Mouse (Mus musculus): ENCODE results near the gene Capn11. TPM values are rescaled to one million over a fixed set of nuclear protein-coding genes. Genes with fewer than 3 reads are reported as not detected.

Gene Capn11
- polyA plus RNA-seq, 1 experiment from 2014 or later = 0.84 TPM

DNA sequence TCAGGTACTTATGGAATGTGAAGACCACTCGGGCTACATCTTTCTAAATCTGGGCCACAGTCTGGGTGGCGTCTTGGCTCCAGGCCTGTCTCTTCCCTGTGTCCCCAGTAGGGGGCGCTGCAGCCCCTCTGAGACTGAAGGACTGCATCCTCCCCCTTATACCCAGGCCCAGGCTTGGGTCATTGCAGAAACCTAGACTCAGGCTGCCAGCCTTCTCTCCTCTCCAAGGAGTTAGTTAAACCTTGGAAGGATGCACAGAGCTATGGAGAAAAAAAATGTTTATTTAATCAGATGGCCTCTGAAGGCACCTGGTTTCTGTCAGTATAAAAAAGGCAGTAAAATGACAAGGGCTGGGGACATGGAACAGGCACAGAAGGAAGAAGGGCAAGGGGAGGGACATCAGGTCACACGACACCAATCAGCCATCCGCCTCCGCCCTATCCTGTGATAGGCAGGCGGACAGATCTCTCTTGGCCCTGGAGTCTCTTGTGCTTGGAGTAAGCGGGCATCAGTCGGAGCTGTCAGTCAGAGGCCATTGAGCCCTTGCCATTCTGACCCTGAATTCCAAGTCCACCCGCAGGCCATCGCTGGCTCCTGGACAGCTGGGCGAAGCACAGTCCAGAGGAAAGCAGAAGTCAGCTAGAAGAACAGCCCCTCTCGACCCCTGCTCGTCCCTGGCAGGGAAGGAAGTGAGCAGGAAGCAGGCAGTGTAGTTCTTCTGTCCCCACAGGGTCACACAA lies 74.0 kb downstream of the Capn11 start:
- 12% methylated on average over 14 of the region's 14 CpGs for WGBS
- Histone ChIP-seq H3K9me3 (replicated peaks; ENCODE audit: control insufficient read depth, low read length) (peaks cover 5% of the 10 kb centered on the region), H3K9ac (ENCODE audit: low read length) (peak overlapping the region; percentile 58), H3K36me3 (ENCODE audit: control insufficient read depth, insufficient read depth) (peaks cover 31% of the 10 kb centered on the region), H3K4me1 (ENCODE audit: control insufficient read depth, insufficient read depth, low read length) (peaks cover 35% of the 10 kb centered on the region), H3K27me3 (ENCODE audit: control insufficient read depth, insufficient read depth, low read length) (no peaks in the 10 kb centered on the region), H3K27ac (ENCODE audit: low read length) (peak overlapping the region; percentile 93), H3K4me2 (ENCODE audit: low read depth, low read length) (peak overlapping the region; percentile 19; the same call in 1 of the 2 replicates), H3K4me3 (ENCODE audit: low read length) (no peak overlapping the region)
- ATAC-seq (replicated peaks; ENCODE audit: extremely low read depth, insufficient read depth, low FRiP score) = peak; percentile 85

DNA sequence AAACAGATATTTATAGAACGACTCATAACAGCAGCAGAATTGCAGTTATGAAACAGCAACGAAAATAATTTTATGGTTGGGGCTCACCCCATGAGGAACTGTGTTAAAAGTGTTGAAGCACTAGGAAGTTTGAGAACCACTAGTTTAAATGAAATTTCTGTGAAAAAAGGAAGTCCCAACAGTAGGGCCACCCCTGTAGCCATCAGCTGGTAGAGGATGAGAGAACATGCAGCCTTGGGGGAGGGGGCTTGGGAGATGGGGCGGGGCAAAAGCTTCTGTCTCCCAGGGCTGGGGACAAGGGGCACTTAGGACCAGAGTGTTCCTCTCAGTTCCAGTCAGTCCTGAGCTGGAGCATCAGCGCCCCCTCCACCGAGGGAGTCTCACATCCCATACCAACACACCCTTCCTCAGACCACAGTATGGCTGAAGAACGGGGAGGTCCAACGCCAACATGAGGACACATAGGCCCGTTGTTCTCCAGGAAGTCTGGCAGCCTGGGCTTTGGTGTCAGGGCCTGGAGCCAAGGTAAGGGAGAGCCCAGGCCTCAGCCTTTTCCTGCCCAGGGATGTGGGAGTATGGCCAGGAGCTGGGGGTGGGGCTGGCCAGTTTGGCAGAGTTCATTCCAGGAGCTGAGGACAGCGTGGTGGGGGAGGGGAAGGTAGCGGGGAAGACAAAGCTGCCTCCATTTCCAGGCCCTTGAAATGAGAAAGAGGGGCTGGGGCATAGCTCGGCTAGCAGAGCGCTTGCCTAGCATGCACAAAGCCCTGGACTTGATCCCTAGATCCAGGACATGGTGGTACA lies 74.8 kb downstream of the Capn11 start:
- peaks cover 5% of the 10 kb centered on the region for H3K9me3 ChIP-seq (replicated peaks; ENCODE audit: control insufficient read depth, low read length)
- H3K9ac ChIP-seq (ENCODE audit: low read length) = 0 out of 2 replicates have a peak overlapping the region, but pooled peaks have one; percentile 38
- H3K27ac ChIP-seq (ENCODE audit: low read length) = peak overlapping the region; percentile 93
- peaks cover 35% of the 10 kb centered on the region for H3K4me1 ChIP-seq (ENCODE audit: control insufficient read depth, insufficient read depth, low read length)
- peak; percentile 75 for ATAC-seq (replicated peaks; ENCODE audit: extremely low read depth, insufficient read depth, low FRiP score)
- H3K36me3 ChIP-seq (ENCODE audit: control insufficient read depth, insufficient read depth) = peaks cover 27% of the 10 kb centered on the region
- H3K4me3 ChIP-seq (ENCODE audit: low read length) = no peak overlapping the region
- WGBS = 28% methylated on average over 12 of the region's 12 CpGs
- H3K4me2 ChIP-seq (ENCODE audit: low read depth, low read length) = peak overlapping the region; percentile 5; the same call in 1 of the 2 replicates
- H3K27me3 ChIP-seq (ENCODE audit: control insufficient read depth, insufficient read depth, low read length) = no peaks in the 10 kb centered on the region

DNA sequence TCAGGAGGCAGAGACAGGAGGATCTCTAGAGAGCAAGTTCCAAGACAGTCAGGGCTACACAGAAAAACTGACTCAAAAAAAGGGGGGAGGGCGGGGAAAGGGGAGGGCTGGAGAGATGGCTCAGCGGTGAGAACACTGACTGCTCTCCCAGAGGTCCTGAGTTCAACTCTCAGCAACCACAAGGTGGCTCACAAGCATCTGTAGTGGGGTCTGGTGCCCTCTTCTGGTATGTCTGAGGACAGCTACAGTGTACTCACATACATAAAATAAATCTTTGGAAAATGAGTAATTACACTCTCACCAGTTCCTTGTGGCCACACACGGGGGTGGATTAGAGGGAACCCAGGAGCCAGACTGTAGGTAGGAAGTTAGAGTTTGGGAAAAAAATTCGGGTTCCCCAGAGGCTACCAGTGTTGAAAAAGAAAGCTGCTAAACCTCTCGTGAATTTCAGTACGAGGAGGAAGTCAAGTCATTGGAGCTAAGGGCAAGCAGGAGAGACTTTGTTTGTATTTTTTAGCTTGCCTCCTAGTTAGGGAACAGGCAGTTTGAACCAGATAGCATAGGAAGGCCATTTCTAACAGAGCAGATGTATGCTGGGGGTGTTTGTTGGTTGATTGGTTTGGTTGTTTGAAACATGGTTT lies 76.3 kb downstream of the Capn11 start:
- Histone ChIP-seq H3K9ac (ENCODE audit: low read length) (no peak overlapping the region), H3K27ac (ENCODE audit: low read length) (no peak overlapping the region), H3K4me1 (ENCODE audit: control insufficient read depth, insufficient read depth, low read length) (peaks cover 44% of the 10 kb centered on the region), H3K9me3 (replicated peaks; ENCODE audit: control insufficient read depth, low read length) (peaks cover 5% of the 10 kb centered on the region), H3K36me3 (ENCODE audit: control insufficient read depth, insufficient read depth) (peaks cover 14% of the 10 kb centered on the region), H3K27me3 (ENCODE audit: control insufficient read depth, insufficient read depth, low read length) (no peaks in the 10 kb centered on the region), H3K4me2 (ENCODE audit: low read depth, low read length) (no peak overlapping the region), H3K4me3 (ENCODE audit: low read length) (no peak overlapping the region)
- WGBS = 59% methylated on average over 6 of the region's 6 CpGs
- no peak for ATAC-seq (replicated peaks; ENCODE audit: extremely low read depth, insufficient read depth, low FRiP score)

DNA sequence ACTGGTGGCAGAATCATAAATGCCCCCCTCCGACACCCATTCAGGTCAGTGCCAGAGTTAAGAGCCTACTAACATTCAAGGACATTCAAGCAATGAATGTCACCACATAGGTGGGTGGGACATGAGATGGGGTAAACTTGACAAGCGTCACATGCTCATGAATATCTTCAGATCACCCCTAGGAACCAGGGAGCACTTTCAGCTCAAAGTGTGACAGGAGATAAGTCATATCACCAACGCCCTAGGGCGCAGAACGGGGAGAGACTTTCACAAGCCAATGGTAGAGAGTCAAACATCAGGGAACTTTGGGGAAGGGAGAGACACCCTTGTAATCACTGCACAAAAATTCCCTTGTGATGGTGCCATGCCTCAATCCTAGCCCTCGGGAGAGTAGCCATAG lies 76.9 kb downstream of the Capn11 start:
- Histone ChIP-seq H3K9ac (ENCODE audit: low read length) (no peak overlapping the region), H3K4me1 (ENCODE audit: control insufficient read depth, insufficient read depth, low read length) (peaks cover 44% of the 10 kb centered on the region)
- ATAC-seq (replicated peaks; ENCODE audit: extremely low read depth, insufficient read depth, low FRiP score) = no peak

DNA sequence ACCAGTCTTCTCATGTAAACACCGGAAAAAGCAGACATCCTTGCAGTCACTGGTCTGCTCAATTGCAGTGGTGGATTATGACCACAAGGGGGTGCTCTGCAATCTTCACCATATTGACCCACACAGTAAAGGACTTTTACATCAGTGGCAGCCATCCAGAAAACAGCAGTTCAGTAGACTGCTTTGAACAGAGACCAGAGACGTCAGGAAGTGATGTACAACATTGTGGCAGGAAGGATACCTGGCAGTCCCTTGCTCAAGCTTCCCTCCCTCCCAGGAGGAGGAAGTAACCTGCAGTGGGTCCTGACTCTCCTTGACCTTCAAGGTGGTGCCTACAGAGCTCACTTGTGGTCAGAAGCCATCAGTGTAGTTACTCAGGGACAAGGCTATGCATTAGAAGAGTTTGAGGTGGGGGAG lies 77.5 kb downstream of the Capn11 start:
- peaks cover 2% of the 10 kb centered on the region for H3K9me3 ChIP-seq (replicated peaks; ENCODE audit: control insufficient read depth, low read length)
- ATAC-seq (replicated peaks; ENCODE audit: extremely low read depth, insufficient read depth, low FRiP score) = no peak
- peaks cover 5% of the 10 kb centered on the region for H3K36me3 ChIP-seq (ENCODE audit: control insufficient read depth, insufficient read depth)
- no peak overlapping the region for H3K4me2 ChIP-seq (ENCODE audit: low read depth, low read length)
- WGBS = 7% methylated on average over 2 of the region's 2 CpGs
- H3K27ac ChIP-seq (ENCODE audit: low read length) = peak overlapping the region; percentile 68
- no peaks in the 10 kb centered on the region for H3K27me3 ChIP-seq (ENCODE audit: control insufficient read depth, insufficient read depth, low read length)
- H3K4me1 ChIP-seq (ENCODE audit: control insufficient read depth, insufficient read depth, low read length) = peaks cover 44% of the 10 kb centered on the region
- H3K9ac ChIP-seq (ENCODE audit: low read length) = no peak overlapping the region
- H3K4me3 ChIP-seq (ENCODE audit: low read length) = no peak overlapping the region

More for the DNA sequence above, 76.9 kb downstream of the Capn11 start:
- H3K27me3 ChIP-seq (ENCODE audit: control insufficient read depth, insufficient read depth, low read length) = no peaks in the 10 kb centered on the region
- no peak overlapping the region for H3K27ac ChIP-seq (ENCODE audit: low read length)
- H3K4me3 ChIP-seq (ENCODE audit: low read length) = no peak overlapping the region
- 70% methylated on average over 6 of the region's 6 CpGs for WGBS
- H3K9me3 ChIP-seq (replicated peaks; ENCODE audit: control insufficient read depth, low read length) = peaks cover 5% of the 10 kb centered on the region
- peaks cover 10% of the 10 kb centered on the region for H3K36me3 ChIP-seq (ENCODE audit: control insufficient read depth, insufficient read depth)
- no peak overlapping the region for H3K4me2 ChIP-seq (ENCODE audit: low read depth, low read length)

DNA sequence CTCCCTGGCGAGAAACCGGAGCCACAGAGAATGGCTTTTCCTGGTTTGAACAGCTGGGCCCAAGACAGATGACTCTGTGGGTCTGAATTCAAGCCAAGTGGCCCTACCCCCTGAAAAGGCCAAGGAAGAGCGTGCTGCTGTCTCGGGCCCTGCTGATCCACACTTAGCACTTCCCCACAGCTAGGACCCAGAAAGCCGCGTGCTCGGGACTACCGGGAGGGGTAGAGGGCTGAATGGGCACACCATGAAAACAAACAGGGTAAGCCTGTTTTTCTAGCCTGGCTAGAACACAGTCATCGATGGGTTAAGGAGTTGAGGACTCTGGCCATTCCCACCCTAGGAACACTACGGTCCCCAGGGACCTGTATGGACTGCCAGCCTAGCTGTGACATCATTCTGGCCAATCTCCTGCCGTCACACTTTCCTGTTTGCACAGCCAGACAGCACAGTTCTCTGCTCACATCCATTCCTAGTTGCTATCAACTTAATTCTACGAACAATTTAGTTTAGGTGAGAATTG lies 78.1 kb downstream of the Capn11 start:
- 0 out of 2 replicates have a peak overlapping the region, but pooled peaks have one; percentile 5 for H3K4me2 ChIP-seq (ENCODE audit: low read depth, low read length)
- H3K9ac ChIP-seq (ENCODE audit: low read length) = peak overlapping the region; percentile 41; the same call in 1 of the 2 replicates
- no peak overlapping the region for H3K4me3 ChIP-seq (ENCODE audit: low read length)
- 37% methylated on average over 12 of the region's 12 CpGs for WGBS
- no peaks in the 10 kb centered on the region; the same call in 1 of the 2 replicates for H3K36me3 ChIP-seq (ENCODE audit: control insufficient read depth, insufficient read depth)
- H3K4me1 ChIP-seq (ENCODE audit: control insufficient read depth, insufficient read depth, low read length) = peaks cover 41% of the 10 kb centered on the region
- no peak for ATAC-seq (replicated peaks; ENCODE audit: extremely low read depth, insufficient read depth, low FRiP score)
- peak overlapping the region; percentile 68 for H3K27ac ChIP-seq (ENCODE audit: low read length)
- no peaks in the 10 kb centered on the region for H3K27me3 ChIP-seq (ENCODE audit: control insufficient read depth, insufficient read depth, low read length)
- no peaks in the 10 kb centered on the region for H3K9me3 ChIP-seq (replicated peaks; ENCODE audit: control insufficient read depth, low read length)

Other genes with a start within 250 kb of the Capn11 start
- 46.2 and 49.5 TPM in 2 replicates for gene Cdc5l, start 225.6 kb downstream of the Capn11 start, polyA plus RNA-seq (2015; fragmentation: Nextera tagmentation; extraction: Ambion mirVana)
- 1.2 and 1.5 TPM in 2 replicates for gene Spats1, start 183.9 kb downstream of the Capn11 start, polyA plus RNA-seq (2015; fragmentation: Nextera tagmentation; extraction: Ambion mirVana)
- gene Aars2, start 152.5 kb downstream of the Capn11 start, polyA plus RNA-seq (2015; fragmentation: Nextera tagmentation; extraction: Ambion mirVana) = 25.0 and 25.4 TPM in 2 replicates
- gene Tcte1, start 135.9 kb downstream of the Capn11 start, polyA plus RNA-seq (2015; fragmentation: Nextera tagmentation; extraction: Ambion mirVana) = 0.49 and 0.63 TPM in 2 replicates
- gene Tmem151b, start 109.6 kb downstream of the Capn11 start, polyA plus RNA-seq (2015; fragmentation: Nextera tagmentation; extraction: Ambion mirVana) = 1.2 and 1.9 TPM in 2 replicates
- 5.3 and 10.9 TPM in 2 replicates for gene Nfkbie, start 103.6 kb downstream of the Capn11 start, polyA plus RNA-seq (2015; fragmentation: Nextera tagmentation; extraction: Ambion mirVana)
- 89.4 and 89.9 TPM in 2 replicates for gene Slc35b2, start 95.5 kb downstream of the Capn11 start, polyA plus RNA-seq (2015; fragmentation: Nextera tagmentation; extraction: Ambion mirVana)
- 1,191 and 1,235 TPM in 2 replicates for gene Hsp90ab1, start 86.1 kb downstream of the Capn11 start, polyA plus RNA-seq (2015; fragmentation: Nextera tagmentation; extraction: Ambion mirVana)
- 110 and 137 TPM in 2 replicates for gene Slc29a1, start 59.7 kb downstream of the Capn11 start, polyA plus RNA-seq (2015; fragmentation: Nextera tagmentation; extraction: Ambion mirVana)
- gene Mymx, start 57.2 kb downstream of the Capn11 start, polyA plus RNA-seq (2015; fragmentation: Nextera tagmentation; extraction: Ambion mirVana) = 0.25 and 0.49 TPM in 2 replicates
- gene Mrpl14, start 27.0 kb upstream of the Capn11 start, polyA plus RNA-seq (2015; fragmentation: Nextera tagmentation; extraction: Ambion mirVana) = 137 and 143 TPM in 2 replicates
- gene Tmem63b, start 27.6 kb upstream of the Capn11 start, polyA plus RNA-seq (2015; fragmentation: Nextera tagmentation; extraction: Ambion mirVana) = 40.4 and 47.6 TPM in 2 replicates
- 0.54 and 1.4 TPM in 2 replicates for gene 1600014C23Rik, start 74.5 kb upstream of the Capn11 start, polyA plus RNA-seq (2015; fragmentation: Nextera tagmentation; extraction: Ambion mirVana)

All from heart, embryonic 16.5 days (tissue).